Mouse (Mus musculus): Measurements from ENCODE around the gene Crocc.

- TF ChIP-seq CTCF (IDR thresholded peaks at IDR 0.05; ENCODE audit: low read depth) (no peak), EP300 (optimal IDR thresholded peaks at IDR 0.05) (no peak)
Measured at GRCm38 (mm10) chr4:141020220-141020619, 40.1 kb downstream of the Crocc start.

Measured in stomach, postnatal 0 days (tissue).